Mouse (Mus musculus) small intestine, adult 2 months (tissue): ENCODE results near the gene Ppp2r5e. TPM values are rescaled to one million over a fixed set of nuclear protein-coding genes. Genes with fewer than 3 reads are reported as not detected.

Source experiments
- H3K27ac ChIP-seq: fragments of 200-500 bp; 2 replicates; pipeline ENCODE4 v1.5.1; 2012; ENCODE audit warnings: low read depth, low read length, control low read depth, inconsistent platforms; ENCODE audit not compliant: insufficient read depth
- H3K27me3 ChIP-seq: fragments of 200-500 bp; 2 replicates; pipeline ENCODE4 v1.6.1; 2012; ENCODE audit warnings: mild to moderate bottlenecking, moderate library complexity, low read length, inconsistent platforms; ENCODE audit not compliant: control insufficient read depth, insufficient read depth
- H3K36me3 ChIP-seq: fragments of 200-500 bp; 2 replicates; pipeline ENCODE4 v1.6.1; 2012; ENCODE audit warnings: mild to moderate bottlenecking, low read length, control low read depth, inconsistent platforms; ENCODE audit not compliant: control insufficient read depth, insufficient read depth
- H3K4me1 ChIP-seq: fragments of 200-500 bp; 2 replicates; pipeline ENCODE4 v1.6.1; 2012; ENCODE audit warnings: low read length, inconsistent platforms, mixed read lengths; ENCODE audit not compliant: control insufficient read depth, insufficient read depth, insufficient read length
- H3K4me3 ChIP-seq: fragments of 200-500 bp; 2 replicates; pipeline ENCODE4 v1.5.1; 2012; ENCODE audit warnings: low read depth, mild to moderate bottlenecking, control low read depth, inconsistent platforms, low read length, moderate library complexity
- CTCF ChIP-seq: fragments of 200-500 bp; IDR thresholded peaks from 2 replicates; pipeline ENCODE4 v1.5.1; 2012; ENCODE audit warnings: low read depth, mild to moderate bottlenecking, control low read depth, inconsistent platforms, low read length, moderate library complexity, mixed read lengths; ENCODE audit not compliant: insufficient replicate concordance, insufficient read length; ENCODE audit errors: extremely low read depth
- POLR2A ChIP-seq: fragments of 200-500 bp; IDR thresholded peaks from 2 replicates; pipeline ENCODE4 v1.6.1; 2012; ENCODE audit warnings: low read depth, mild to moderate bottlenecking, control low read depth, inconsistent platforms, low read length, moderate library complexity
- WGBS: fragments of 180-500 bp; shearing (Covaris S2); methylation state at CpG from one replicate; pipeline ENCODE4 v1.1.7; 2018; 5-methylcytosine and 5-hydroxymethylcytosine counted together
- polyA plus RNA-seq: library from polyadenylated mRNA; depleted of rRNA; stranded (reverse); fragments of >200 nt; gene quantifications from 2 replicates; pipeline ENCODE4 v1.2.3, GENCODE M21; 2012

Gene Ppp2r5e
- polyA plus RNA-seq, 1 experiment: 14.2 TPM

DNA sequence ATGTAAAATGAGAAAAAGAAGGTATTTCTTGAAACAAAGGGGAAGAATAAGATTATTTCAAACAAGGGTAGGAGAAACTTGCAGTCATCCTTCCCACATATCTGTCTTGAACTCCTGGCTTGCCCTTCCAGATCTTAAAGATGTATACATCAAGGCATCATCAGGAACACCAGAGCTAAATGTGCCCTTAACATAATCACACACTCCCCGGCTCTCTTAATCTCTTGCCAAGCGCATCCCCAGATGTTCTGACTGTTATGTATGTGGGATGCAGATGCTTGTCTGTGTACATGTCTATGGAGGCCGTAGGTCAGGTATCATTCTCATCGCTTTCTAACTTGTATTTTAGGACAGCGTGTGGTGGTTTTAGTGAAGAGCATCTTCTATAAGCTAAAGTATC, 27.2 kb upstream of the Ppp2r5e start:
- TF ChIP-seq CTCF (no peak), POLR2A (no peak)
- Histone ChIP-seq H3K27ac (no peak overlapping the region), H3K36me3 (no peaks in the 10 kb centered on the region), H3K27me3 (no peaks in the 10 kb centered on the region), H3K4me1 (no peaks in the 10 kb centered on the region), H3K4me3 (no peak overlapping the region)
- 91% methylated on average over 5 of the region's 5 CpGs for WGBS

DNA sequence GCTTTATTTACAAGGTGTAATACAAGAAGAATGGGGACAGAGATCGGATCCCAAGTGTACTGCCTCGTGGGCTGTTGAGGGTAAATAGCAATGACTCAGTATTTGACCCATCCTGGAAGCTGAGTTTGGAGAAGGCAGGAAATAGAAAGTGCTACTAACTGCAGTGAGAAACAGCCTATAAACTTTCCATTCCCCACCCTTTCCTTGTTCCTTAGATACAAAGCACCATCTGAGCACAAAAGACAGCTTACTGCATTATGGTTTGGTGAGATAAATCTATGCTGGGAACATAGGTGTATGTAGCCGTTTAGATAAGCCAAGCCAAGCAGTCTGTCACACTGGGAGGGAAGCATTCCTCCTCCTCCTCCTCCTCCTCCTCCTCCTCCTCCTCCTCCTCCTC, 26.8 kb upstream of the Ppp2r5e start:
- no peaks in the 10 kb centered on the region for H3K27me3 ChIP-seq
- WGBS: 42% methylated on average over 3 of the region's 3 CpGs
- H3K36me3 ChIP-seq: no peaks in the 10 kb centered on the region
- no peaks in the 10 kb centered on the region for H3K4me1 ChIP-seq
- H3K27ac ChIP-seq: no peak overlapping the region
- H3K4me3 ChIP-seq: no peak overlapping the region
- TF ChIP-seq POLR2A: no peak
- TF ChIP-seq CTCF: no peak

DNA sequence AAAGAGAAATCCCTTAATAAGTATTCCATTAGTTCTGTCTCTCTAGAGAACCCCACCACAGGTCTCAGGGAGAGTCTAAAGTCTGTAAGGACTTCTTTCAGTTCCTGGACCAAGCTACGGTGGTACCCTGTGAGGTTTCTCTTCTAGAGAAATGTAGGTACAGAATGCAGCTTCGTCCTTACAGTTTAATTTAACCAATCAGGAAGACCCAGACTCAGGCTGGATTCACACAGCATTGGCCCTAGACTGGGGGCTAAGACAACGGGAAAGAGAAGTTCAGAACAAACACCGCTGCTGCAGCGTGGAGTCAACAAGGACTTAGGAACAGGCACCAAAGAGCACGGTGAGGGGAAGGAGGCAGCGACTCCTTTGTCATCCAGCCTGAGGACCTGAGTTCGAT, 20.8 kb upstream of the Ppp2r5e start:
- TF ChIP-seq POLR2A (no peak), CTCF (no peak)
- WGBS: 82% methylated on average over 8 of the region's 8 CpGs
- Histone ChIP-seq H3K27ac (no peak overlapping the region), H3K36me3 (no peaks in the 10 kb centered on the region), H3K27me3 (no peaks in the 10 kb centered on the region), H3K4me3 (no peak overlapping the region), H3K4me1 (no peaks in the 10 kb centered on the region)

DNA sequence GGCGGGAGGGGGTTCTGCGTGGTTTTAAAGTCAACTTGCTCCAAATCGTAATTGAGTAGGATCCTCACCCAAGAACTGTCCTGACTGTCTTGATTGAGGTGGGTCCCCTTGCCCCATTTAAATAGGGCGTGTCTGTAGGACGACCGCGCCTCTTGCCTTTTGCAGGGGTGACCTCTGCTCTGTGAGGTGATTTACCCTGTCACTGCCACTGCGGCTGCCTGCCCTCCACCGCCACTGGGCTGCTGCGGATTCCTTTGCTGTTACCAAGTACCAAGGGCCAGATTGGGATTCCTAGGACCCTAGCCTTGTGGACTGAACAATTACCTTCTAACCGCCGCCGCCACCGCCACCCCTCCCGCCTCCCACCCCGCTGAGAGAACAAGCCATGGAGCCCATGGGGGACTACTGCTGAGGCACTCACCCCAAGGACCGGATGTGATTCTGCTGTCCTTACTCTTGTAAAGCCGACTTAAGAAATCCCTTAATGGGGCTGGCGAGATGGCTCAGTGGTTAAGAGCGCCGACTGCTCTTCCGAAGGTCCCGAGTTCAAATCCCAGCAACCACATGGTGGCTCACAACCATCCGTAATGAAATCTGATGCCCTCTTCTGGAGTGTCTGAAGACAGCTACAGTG, 20.2 kb upstream of the Ppp2r5e start:
- H3K27ac ChIP-seq: no peak overlapping the region
- H3K27me3 ChIP-seq: no peaks in the 10 kb centered on the region
- no peaks in the 10 kb centered on the region for H3K36me3 ChIP-seq
- WGBS: 14% methylated on average over 24 of the region's 24 CpGs
- H3K4me1 ChIP-seq: no peaks in the 10 kb centered on the region
- TF ChIP-seq POLR2A (no peak), CTCF (no peak)
- peak overlapping the region; percentile 38 for H3K4me3 ChIP-seq

DNA sequence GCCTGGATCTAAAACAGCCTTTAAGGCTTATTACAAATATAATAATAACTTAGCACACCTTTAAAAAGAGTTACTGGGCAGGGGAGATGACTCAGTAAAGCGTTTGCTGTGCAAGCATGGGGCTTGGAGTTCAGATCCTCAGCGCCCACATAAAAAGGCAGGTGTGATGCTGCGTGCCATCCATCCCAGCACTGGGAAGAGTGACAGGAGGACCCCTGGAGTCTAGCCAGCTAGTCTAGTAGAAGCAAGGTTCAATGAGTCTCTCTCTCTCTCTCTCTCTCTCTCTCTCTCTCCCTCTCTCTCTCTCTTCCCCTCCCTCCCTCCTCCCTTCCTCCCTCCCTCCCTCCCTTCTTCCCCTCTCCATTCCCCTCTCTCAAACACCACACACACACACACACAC, 19.5 kb upstream of the Ppp2r5e start:
- TF ChIP-seq CTCF (no peak), POLR2A (no peak)
- 35% methylated on average over 3 of the region's 3 CpGs for WGBS
- no peaks in the 10 kb centered on the region for H3K4me1 ChIP-seq

DNA sequence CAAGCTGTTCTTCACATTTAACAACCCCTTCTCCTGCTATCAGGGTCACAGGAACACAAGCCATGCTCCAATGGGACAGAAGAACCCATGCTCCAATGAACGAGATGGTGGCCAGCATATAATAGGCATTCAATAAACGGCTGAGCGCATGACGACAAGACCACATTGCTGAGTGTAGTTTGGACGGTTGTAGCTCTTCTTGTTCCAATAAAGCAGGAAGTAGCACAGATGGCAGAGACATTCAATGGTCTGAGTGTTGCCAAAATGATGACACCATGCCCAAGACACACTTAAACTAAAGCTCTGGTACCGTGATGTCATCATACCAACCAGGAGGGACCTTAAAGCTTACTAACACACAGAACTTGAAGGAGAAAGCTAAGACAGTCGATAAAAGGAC, 16.7 kb upstream of the Ppp2r5e start:
- H3K4me1 ChIP-seq: no peaks in the 10 kb centered on the region
- no peaks in the 10 kb centered on the region for H3K36me3 ChIP-seq
- TF ChIP-seq CTCF (no peak), POLR2A (no peak)
- no peaks in the 10 kb centered on the region for H3K27me3 ChIP-seq
- H3K27ac ChIP-seq: no peak overlapping the region
- WGBS: 71% methylated on average over 7 of the region's 7 CpGs
- no peak overlapping the region for H3K4me3 ChIP-seq

More for the DNA sequence above, 19.5 kb upstream of the Ppp2r5e start:
- H3K27ac ChIP-seq: no peak overlapping the region
- H3K27me3 ChIP-seq: no peaks in the 10 kb centered on the region
- no peaks in the 10 kb centered on the region for H3K36me3 ChIP-seq
- no peak overlapping the region for H3K4me3 ChIP-seq

DNA sequence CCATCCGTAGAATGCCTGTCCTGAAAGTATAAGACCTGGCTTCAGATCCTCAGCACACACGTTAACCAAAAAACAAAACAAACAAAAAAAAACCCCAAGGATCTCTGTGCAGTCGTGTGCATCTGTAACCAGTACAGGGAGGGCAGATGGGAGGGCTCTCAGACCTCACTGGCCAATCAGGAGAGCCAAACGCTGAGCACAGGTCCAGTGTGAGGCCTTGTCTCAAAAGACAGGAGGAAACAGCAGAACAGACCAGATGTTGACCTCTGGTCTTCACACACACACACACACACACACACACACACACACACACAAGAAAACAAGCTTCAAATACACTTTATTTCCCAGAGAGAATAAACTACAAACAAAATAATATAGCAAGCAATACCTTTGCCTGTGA, 3.4 kb upstream of the Ppp2r5e start:
- peaks cover 3% of the 10 kb centered on the region for H3K4me1 ChIP-seq
- H3K27me3 ChIP-seq: no peaks in the 10 kb centered on the region
- no peak overlapping the region for H3K27ac ChIP-seq
- TF ChIP-seq CTCF: no peak
- TF ChIP-seq POLR2A: no peak
- no peak overlapping the region for H3K4me3 ChIP-seq
- H3K36me3 ChIP-seq: no peaks in the 10 kb centered on the region
- 15% methylated on average over 4 of the region's 4 CpGs for WGBS

DNA sequence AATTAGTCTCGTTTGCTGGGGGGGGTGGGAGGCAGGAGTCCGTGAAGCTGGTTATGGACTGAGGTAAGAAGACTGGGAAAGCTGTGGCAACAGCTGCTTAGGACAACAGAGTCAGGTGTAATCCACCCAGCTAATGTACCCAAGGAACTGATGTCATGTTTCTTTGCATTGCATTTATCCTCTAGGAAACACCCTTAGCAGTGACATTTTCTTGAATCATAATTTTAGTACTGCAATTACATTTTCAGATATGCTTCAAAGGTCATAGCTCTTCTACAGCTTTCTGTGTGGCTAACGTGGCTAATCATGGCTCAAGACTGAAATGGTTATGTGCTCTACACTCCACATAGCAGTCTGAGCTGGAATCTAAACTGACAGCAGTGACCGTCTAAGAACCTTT, 2.9 kb upstream of the Ppp2r5e start:
- TF ChIP-seq CTCF (no peak), POLR2A (no peak)
- no peaks in the 10 kb centered on the region for H3K36me3 ChIP-seq
- 55% methylated on average over 4 of the region's 4 CpGs for WGBS
- no peak overlapping the region for H3K4me3 ChIP-seq
- H3K27me3 ChIP-seq: no peaks in the 10 kb centered on the region
- H3K4me1 ChIP-seq: peaks cover 4% of the 10 kb centered on the region
- H3K27ac ChIP-seq: no peak overlapping the region
